Mouse (Mus musculus) layer of hippocampus, postnatal 36 days (tissue): ENCODE measurements around the gene Srrm3. TPM values are rescaled to one million over a fixed set of nuclear protein-coding genes. Genes with fewer than 3 reads are reported as not detected.

Experiments used
- DNase-seq, 2 experiments: peaks; one replicate each; pipeline ENCODE4 v3.0.0; 2022
- total RNA-seq, 2 experiments: library from RNA; stranded (reverse); gene quantifications; 2 replicates each; pipeline ENCODE4 v1.2.3; 2021

The Srrm3 gene
- total RNA-seq = 10 to 100 TPM; 83.5 to 86.9 TPM

DNA sequence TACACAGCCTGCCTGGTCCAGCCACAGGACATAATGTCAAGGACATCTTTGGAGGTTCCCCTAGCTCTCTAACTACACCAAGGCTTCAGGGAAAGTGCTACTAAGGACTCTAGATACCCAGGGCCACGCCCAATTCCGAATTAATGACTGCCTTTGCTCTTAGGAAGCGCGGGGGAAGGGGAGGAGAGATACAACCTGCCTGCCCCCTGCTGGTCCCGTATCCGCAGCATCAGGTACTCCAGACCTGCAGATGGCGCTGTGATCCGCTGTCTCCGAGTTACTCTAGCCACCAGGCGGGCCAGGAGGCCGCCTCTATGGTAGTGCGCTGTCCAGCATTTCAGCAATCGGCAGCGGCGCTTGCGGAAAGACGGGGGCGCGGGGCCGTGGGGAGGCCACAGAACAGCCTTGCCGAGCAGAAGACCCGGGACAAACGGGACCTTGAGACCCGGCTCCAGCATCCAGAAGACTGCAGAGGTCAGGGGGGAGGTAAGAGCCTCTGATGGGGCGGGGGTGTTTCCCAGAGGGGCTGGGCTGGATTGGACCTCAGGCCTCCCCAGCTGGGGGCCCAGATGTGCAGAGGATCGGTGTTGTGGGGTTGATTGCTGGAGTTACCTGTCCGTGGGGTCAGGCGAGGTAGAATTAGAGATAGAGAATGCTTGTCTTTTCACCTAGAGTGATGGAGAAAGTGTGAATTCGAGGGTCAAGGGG, at the start of gene Srrm3:
Gene Srrm3 (plus strand): TSS at position 336 of the 708 bp plus-strand sequence.
- DNase-seq = peak; percentile 89 to 90

DNA sequence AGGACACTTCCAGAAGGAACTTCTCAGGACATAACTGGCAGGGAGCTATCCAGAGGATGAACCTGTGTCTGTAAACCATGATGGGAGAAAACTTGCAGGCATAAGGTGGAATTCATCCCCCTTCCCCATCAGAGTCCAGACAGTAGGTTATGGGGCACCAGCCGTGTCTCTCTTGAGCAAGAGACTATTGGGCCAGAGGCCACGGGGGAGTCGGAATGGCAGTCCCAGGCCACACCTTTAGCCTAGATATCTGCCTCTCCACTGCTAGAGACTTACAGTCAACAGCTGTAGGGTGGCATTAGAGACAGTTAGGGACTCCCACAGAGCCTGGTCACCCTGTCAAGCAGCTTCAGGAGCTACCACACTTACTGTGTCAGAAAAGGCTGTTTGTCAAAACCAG, 44.8 kb upstream of the Srrm3 start:
- DNase-seq = no peak

DNA sequence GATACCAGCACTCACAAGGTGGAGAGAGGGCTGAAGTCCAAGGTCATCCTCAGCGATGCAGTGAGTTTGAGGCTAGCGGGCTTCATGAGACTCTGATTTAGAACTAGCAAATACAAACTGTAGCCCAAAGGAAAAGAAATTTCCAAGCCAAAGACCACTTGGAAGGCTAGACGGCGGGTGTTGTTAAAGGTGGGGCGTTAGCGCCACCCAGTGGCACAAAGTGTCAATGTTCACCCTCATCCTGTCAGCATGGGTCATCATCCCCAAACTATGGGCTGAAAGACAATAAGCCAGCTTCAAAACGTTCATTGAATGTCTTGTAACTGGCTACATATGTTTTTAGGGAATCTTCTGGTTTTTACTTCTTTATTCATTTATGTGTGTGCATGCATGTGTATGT, 43.2 kb upstream of the Srrm3 start:
- DNase-seq = peak; percentile 59 to 67

DNA sequence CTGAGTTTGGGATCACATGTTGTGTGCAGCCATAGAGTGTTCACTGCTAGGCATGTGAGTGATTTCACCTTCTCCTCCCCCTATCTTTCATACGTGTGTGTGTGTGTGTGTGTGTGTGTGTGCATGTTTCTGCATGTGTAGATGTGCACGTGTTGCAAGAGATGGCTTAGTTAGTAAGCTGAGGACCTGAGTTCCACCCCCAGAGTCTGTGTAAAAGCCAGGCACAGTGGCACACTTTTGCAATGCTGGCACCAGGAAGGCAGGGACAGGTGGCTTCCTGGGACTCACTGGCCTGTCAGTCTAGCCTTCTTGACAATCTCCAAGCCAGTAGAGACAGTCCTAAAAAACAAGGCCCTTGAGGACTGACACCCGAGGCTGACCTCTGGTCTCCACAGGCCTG, 41.7 kb upstream of the Srrm3 start:
- no peak for DNase-seq

DNA sequence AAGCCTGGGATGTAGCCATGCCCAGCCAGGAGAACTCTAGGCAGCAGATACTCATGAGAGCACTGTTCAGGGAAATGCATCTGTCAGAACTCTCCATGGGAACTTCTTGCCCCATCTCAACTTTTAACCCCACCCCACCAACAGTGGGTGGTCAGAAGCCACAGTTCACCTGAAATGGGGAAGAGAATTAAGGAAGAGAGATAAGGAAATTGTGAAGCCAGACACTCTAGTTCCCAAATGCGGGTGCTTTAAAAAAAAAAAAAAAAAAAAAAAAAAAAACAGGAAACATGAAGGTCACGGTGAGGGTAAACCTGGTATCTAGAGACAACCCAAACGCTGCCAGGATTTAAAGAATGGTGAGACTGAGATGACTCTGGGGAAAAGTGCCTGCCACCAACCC, 34.2 kb upstream of the Srrm3 start:
- no peak for DNase-seq

DNA sequence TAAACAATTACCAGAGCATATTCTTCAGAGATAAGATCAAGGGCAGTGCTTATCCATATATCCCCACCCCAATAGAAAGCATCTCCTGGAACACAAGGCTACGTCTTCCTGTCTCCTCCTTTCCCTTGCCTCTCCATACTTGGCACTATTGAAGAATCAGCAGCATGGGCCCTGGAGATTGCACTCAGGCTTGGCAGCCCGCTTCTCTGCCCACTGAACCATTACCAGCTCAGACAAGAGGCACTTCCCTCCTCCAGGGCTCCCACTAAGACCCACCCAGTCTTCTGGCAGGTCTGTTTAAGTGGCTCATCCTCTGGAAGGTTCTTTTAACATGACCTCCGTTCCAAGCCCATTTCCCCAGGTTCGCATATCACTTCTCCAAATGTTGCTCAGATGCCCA, 30.1 kb upstream of the Srrm3 start:
- no peak for DNase-seq

DNA sequence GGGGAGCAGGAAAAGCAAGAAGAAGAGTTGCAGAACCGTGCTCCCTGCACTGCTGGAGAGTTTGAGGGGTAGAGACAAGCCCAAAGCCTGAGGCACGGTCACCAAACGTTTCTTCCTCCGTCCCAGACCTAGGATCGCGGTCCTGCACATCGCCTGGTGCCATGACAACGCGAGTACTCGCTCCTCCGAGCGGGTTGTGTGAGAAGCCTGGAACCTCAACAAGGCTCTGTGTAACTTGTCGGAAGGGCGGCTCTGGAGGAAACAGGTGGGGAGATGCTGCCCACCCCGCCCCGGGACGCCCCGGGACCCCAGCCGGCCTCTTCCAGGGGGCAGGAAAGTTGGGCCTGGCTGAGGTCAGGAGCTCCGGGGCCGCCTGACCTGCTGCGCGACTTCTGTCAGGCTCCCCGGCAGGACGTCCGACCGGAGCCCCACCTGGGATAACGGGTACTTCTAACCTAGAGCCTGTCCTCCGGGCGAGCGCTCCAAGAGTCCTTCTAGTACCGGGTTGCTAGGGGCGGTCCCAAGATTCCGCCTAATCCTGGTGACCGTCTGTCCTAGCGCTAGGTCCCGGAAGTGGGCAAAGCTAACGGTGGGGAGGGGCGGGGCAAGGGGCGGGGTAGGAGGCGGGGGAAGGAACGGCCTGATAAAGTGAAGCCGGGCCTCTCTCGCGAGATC, 28.8 kb upstream of the Srrm3 start, which contains the start of gene Styxl1:
Gene Styxl1 (minus strand): TSS at position 590 of the 675 bp plus-strand sequence.
- DNase-seq = no peak

DNA sequence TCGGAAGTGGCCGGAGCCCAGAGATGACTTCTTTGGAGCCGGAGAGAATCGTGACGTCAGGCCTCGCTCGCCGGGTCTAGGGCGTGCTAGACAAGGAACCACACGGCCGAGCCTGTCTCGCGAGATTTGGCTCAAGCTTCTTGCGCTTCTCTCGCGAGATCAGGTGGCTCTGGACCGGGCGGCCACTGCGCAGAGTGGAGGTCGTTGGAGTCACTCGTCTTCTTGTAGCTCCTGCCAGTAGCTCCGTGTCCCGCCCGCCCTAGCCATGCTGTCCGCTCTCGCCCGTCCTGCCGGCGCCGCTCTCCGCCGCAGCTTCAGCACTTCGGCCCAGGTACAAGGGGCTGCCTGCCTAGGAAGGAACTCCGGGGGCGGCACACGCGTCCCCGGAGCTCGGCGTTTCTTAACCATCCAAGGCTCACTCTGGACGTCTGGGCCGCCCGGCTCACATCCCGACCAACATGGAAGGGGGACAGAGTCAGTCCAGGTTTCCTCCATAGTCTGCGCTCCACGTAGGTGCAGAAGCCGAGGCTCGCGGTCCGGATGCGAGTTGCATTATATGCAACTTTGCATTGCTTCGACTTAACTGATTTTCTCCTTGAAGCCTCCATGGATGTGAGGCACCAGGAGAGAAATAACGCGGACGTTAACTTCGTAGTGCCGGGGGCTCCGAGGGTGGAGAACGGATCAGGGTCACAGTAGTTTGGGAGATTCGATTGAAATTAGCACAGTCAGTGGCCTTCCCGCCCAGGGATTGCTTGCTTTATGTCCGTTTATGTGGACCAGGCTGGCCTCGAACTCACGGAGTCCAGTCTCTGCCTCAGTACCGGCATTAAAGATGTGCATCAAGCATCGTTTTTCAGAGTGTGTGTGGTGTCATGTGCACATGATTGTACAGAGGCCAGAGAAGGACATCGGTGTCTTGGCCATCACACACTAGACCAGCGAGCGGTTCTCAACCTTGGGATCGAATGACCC, 27.9 kb upstream of the Srrm3 start, which contains the start of gene Mdh2:
Gene Mdh2 (plus strand): TSS at position 10 of the 975 bp plus-strand sequence.
- DNase-seq = peak; percentile 96 to 99

DNA sequence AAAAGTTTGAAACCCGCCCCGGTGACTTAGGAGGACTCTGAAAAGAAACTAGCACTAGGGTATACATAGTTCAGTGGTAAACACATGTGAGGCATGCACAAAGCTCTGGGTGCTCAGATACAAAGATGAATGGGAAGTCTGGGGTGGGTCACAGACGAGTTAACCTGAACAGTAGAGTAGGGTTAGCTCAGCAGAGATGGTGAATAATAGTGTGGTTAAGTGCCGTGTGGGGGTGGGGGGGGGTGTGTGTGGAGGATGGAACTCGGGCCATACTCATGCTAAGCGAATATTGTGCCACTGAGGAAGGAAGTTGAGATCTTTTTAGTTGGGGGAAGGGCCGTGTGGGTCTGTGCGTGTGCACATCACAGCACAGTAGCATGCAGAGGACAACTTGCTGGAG, 26.4 kb upstream of the Srrm3 start:
- no peak for DNase-seq

DNA sequence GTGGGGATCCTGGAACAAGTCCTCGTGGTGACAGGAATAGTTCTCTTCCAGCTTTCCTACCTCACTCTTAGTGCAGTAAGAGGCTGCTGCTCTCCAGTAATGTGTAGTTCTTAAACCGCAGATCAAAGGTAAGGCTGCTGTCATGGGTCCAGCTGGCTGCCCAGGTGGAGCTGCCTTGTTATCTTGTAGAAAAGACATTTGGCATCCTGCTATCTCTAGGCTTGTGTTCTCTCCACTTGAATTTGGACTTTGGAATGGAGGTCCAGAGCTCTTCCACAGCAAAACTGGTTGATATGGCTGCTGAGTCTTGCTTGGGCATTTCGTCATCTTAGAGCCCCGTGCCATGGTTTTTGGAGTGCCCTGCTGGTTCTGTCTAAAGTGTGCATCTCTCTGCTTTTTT, 23.8 kb upstream of the Srrm3 start:
- DNase-seq = no peak

DNA sequence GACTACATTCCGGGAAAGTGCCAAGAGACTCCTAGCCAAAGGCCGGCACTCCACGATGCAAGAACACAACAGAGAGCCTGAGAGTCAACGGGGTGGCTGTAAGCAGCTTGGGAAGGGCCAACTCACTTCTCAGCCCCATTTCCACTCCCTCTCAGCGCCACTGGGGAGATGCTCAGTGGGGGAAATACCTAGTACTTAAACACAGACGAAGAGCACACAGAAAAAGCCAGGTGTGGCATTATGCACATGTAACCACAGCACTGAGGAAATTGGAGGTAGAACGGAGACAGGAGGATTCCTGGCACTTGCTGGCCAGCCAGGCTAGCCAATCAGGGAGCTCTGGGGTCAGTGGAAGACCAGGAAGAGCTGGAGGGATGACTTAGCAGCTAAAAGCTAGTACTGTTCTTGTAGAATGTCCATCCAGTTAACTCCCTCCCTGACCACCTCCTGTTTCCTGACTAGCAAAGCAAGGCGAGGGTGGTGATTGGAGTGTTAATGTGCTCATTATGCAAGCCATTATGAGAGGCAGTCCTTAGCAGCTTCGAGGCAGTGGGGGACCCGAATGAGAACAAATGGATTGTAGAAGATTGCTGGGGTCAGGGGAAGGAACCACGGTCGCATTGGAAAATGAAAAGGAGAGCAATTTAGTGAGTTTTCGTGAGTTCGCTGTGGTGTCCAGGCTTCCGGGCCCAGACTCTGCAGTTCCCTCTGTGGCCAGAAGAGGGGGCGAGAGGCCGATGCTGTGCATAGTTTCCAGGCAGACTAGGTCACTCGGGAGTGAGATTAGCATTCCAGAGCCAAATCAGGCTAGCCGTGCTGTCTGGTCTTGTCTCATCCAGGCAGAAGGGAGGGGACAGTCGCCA, 12.5 kb upstream of the Srrm3 start:
- DNase-seq = peak; percentile 87 to 89

DNA sequence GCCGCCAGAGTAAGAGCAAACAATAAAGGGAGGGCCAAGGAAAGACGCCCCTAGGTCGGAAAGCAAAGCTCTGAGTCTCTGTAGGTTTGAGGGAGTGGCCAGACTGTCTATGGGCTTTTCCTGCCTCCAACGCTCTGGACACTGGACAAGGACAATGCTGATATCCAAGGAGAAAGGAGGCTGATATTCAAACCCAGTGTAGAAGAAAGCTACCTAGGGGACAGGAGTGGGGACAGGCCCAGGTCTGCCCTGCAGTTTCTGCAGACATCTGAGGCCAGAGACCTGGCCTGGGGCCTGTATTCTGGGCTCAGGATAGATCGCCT, 11.9 kb upstream of the Srrm3 start:
- DNase-seq = no peak

DNA sequence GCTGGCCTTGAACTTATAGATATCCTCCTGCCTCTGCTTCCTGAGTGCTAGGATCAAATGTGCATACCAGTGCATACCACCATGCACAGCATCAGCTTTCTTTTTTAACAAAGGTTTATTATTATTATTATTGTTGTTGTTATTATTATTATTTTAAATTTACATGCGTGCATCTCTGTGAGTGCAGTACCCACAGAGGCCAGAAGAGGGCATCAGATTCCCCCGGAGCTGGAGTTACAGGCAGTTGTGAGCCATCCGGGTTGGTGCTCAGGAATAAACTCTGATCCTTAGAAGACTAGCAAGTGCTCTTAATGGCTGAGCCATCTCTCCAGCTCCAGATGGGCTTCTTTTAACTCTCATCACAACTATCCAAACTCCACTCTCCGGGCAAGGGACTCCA, 6.9 kb upstream of the Srrm3 start:
- DNase-seq = no peak

DNA sequence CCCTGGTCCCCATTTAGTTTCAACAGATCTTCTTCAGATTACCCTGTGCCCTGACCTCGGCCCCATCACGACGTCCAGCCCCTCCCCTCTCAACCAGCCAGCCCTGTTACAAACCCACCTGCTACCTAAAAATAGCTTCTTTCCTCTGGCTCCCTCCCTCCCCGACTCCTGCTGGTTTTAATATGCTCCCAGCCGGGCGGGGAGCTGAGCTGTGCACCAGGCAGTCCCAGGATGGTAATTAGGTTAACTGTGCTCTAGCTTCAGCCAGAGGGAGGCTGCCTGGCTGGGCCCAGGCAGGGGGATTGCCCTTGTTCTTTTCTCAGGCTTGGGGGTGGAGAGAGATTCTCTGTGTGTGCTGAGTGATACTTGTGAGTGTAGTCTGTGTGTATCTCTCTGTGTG, 5.8 kb upstream of the Srrm3 start:
- DNase-seq = no peak

DNA sequence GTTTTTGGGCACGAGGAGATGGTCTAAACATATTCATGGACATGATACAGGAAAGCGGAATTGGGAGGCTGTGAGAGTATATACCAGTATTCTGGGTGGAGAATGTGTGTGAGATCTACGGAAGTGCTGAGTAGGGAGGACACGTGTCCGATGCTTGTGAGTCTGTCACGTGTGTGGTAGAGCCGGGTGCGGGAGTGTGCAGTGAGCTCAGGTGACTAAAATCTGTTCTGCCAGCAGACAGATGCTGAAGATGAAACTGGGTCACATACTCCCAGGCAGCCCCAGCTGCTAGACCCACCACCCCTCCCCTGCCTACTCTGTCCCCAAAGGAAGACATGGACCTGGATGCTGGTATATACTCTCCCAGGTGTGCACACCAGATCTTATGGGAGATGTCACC, 4.0 kb upstream of the Srrm3 start:
- DNase-seq = no peak

DNA sequence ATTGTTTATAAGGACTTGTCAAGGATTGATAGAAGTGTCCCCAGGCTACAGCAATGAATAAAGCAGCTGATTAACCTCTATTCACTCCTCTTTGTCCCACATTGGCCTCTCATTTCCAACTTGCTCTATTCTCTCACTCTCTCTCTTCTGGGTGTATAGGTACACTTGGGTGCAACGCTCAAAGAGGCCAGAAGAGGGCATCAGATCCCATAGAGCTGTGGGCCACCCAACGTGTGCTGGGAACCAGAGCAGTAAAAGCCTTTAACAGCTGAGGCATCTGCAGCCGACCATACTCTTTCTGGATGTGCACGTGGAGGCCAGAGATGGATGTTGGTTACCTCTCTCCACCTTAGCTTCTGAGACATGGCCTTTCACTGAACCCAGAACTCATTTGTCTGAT, 3.6 kb upstream of the Srrm3 start:
- no peak for DNase-seq

DNA sequence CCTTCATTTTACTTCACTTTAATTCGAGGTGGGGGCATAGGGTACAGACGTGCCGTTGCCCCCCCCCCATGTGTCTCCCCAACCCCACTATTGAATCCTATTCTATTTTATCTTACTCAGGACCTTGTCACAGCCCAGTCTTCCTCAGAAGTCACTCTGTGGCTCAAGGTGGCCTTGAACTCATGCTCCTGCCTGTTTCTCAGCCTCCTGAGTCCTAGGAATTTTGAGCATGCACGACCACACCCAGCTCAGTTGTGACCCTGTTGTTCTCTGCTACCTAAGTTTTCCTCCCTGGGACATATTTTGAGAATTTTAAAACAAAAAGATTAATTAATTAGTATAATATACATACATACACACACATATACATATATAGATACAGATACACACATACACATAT, 3.0 kb upstream of the Srrm3 start:
- DNase-seq = no peak

DNA sequence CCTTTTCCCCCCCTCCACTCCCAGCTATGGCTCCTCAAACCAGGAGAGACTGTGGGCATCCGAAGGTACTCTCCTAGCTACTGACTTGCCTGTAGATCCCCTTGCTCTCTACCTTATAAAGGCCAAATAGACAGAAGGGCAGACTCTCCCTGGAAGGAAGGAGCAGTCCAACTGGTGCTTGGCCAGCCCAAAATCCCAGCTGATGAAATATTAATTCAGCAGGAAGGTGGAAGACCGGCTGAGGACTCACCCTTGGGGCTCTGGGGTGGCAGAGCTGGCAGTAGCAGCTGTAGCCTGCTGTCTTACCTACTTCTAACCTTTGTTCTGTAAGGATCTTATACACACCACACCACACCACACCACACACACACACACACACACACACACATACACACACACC, 2.0 kb upstream of the Srrm3 start:
- DNase-seq = no peak

DNA sequence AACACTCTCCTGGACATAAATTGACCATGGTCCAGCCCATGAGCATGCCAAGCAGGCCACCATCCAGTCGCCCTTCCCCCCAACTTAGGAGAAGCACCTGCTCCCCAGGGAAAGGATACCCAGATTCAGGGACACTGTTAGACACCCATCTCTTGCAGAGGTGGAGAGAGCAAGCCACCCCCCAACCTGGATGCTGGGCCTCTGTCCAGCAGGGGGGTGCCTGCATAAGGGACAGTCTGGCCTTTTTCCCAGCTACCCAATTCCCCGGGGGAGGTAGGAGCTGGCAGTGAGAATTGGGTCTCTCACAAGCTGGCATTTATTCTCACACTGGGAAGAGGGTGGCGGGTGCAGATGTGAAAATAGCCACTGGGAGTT, 560 bp downstream of the Srrm3 start:
- peak in 1 of 2 experiments; percentile 24 for DNase-seq

DNA sequence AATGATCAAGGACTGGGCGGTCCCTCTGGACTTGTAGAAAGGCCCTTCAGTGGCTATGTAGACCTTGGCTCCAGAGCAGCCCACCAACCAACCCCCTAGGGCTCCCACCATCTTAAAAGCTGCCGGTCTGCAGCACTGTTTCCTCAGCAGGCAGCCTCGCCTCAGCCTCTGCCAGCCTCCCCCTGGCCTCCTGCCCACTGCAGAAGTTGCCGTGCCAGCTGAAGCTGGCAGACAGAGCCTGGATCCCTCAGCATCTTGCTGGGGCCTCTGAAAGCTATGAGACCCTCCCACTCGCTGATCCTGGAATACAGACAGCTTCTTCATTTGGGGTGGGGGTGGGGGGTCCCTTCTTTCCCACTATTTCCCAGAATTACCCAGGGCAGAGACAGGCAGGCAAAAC, 6.3 kb downstream of the Srrm3 start:
- DNase-seq = peak; percentile 71 to 73

DNA sequence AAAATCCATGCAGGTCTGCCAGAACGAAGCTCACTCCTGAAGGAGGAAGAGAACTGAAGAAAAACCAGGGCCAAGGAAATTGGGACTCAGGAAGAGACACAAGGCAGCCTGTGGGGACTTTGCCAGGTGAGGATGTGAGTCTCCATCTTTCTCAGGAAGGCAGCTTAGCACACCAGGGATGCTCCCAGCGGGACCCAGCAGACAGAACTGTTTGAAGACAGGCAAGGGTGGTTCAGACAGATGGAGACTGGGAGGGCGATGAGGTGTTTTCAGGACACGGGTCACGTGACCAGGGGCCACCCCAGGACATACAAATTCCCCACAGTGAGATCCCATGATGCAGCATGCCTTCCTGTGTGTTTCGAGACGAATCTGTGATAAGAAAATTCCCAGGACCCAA, 11.8 kb downstream of the Srrm3 start:
- DNase-seq = no peak

DNA sequence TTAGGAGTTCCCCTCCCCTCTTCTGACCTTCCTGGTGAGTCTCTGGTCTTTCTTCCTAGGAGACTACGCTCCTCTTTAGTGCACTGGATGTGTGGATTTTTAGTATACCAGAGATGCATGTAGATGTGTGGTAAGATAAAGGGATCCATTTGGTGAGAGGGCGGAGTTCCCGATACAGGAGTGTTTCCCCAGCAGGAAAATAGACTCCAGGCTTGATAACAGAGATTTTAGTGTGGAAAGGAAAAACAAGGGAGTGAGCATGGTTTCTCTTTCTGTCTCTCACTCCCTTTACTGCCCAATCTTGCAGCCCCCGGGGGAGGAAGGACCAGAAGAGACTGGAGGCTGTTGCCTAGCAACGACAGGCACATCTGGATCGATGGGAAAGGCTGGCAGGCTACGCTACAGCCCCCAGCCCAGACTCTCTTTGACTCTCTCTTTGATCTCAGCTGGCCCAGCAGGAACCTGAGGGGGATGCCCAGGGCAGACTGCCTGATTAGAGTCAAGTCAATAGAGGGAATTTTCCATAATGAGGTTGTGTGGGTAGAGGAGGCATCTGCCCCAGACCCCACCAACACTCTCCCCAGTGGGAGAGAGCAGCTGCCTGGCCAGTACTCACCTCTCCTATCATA, 15.7 kb downstream of the Srrm3 start:
- no peak for DNase-seq
